Mouse (Mus musculus) C2C12 (cell line): Measurements from ENCODE around the gene Pdcd11.

Experiments used
- CEBPB ChIP-seq: IDR thresholded peaks from one replicate; pipeline ENCODE4 v1.6.1; 2011; ENCODE audit warnings: low read depth, mild to moderate bottlenecking, control low read depth, moderate library complexity
- CTCF ChIP-seq: IDR thresholded peaks from one replicate; pipeline ENCODE4 v1.5.1; 2011; ENCODE audit not compliant: control insufficient read depth, insufficient read depth, insufficient read length
- MAX ChIP-seq: IDR thresholded peaks from one replicate; pipeline ENCODE4 v1.6.1; 2011; ENCODE audit warnings: mild to moderate bottlenecking, control low read depth
- MYOD1 ChIP-seq: IDR thresholded peaks from one replicate; pipeline ENCODE4 v1.6.1; 2011; ENCODE audit warnings: low read depth; ENCODE audit not compliant: control insufficient read depth, insufficient read length
- MYOG ChIP-seq: IDR thresholded peaks from one replicate; pipeline ENCODE4 v1.6.1; 2011; ENCODE audit not compliant: control insufficient read depth, insufficient read length; ENCODE audit errors: extremely low read depth
- USF1 ChIP-seq: IDR thresholded peaks from one replicate; pipeline ENCODE4 v1.6.1; 2011; ENCODE audit warnings: low read depth, mild to moderate bottlenecking, control low read depth, moderate library complexity

DNA sequence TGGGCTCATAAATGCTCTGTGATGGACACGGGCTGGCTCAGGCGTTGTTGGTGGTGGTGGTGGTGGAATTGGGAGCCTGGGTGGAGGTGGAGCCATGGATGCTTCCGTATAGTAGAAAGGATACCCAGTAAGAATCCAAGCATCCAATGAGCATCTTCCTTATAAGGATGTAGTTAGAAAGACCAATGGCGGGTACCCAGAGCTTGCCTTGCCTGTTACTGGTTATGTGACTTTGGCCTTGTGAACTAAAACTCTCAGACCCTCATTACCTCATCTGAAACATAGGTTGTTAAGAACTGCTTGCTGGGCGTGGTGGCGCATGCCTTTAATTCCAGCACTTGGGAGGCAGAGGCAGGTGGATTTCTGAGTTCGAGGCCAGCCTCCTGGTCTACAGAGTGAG, 63.2 kb downstream of the Pdcd11 start:
- no peak for TF ChIP-seq CTCF
- TF ChIP-seq MYOG = no peak
- TF ChIP-seq CEBPB = no peak
- no peak for TF ChIP-seq MYOD1
- TF ChIP-seq MAX = no peak
- no peak for TF ChIP-seq USF1
